In the genomic region with DNA sequence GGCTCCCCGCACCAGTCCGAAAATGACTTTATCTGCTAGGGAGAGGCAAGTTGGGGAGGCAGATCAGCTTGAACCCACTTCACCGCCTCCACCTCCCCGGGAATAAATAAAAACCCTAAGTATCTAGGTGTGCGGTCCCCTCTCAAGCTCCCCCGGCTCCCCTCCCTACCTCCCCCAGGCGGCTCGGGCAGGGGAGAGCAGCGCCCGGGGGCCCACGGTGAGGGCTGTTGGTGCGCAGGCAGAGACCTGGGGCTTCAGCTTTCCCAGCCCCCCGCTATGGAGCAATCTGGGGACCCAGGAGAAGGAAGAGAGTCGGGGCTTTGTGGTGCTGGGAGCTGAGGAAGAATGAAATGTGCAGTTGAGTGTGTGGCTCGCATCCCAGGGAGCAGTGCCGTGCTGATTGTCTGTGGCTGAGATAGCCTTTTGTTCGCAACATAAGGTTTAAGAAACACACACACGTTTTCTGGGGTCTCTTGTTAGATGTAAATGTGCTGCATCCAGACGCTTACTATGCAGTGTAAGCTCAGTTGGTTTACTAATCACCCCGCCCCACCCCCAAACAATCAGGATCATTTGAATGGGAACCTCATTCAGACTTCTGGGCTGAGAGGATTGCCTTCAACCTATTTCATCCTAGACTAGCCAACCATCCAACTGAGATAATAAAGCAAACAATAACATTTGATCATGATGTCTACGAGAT, we compare ENCODE assay signal across 8 mouse cellular contexts. TPM values are rescaled to one million over a fixed set of nuclear protein-coding genes. Genes with fewer than 3 reads are reported as not detected.
DNase-seq lines count a peak whose midpoint lies in the region; ATAC-seq and TF ChIP-seq lines count a peak whose summit lies in the region.

No protein-coding gene starts in this region.

- peak overlapping the region; percentile 72 for H3K4me2 ChIP-seq in limb, embryonic 14.5 days (replicated peaks; ENCODE audit: low read depth, low read length, severe bottlenecking)
- H3K4me2 ChIP-seq in myocyte (ENCODE audit: low read depth), result peak overlapping the region; percentile 78

- WGBS in limb, embryonic 14.5 days, result 5% methylated on average over 21 of the region's 21 CpGs

- H3K9me3 ChIP-seq in limb, embryonic 14.5 days (ENCODE audit: control insufficient read depth, low read length), result no peaks in the 10 kb centered on the region

- intact Hi-C loops in heart, postnatal 14 days (cut with DNase I), result loop anchor here (5.0 to 10.0 kb wide), 4 partner anchors 116 to 394 kb away; no protein-coding TSS in a partner anchor

- peak; percentile 78 for ATAC-seq in limb, embryonic 14.5 days (ENCODE audit: low FRiP score, low read depth)
- no peak for ATAC-seq in activated CD4-positive, CD25-positive, alpha-beta regulatory T cell, adult 4 months

- peaks cover 3% of the 10 kb centered on the region for H3K4me1 ChIP-seq in limb, embryonic 14.5 days (ENCODE audit: control insufficient read depth, insufficient read depth, low read length)

- H3K9ac ChIP-seq in limb, embryonic 14.5 days (ENCODE audit: low read depth, low read length, severe bottlenecking), result peak overlapping the region; percentile 95

- 0 out of 2 replicates have a peak, but pooled peaks have one; percentile 8 for TF ChIP-seq POLR2A in limb, embryonic 14.5 days (IDR thresholded peaks at IDR 0.05; ENCODE audit: borderline replicate concordance, extremely low read depth, insufficient read depth, insufficient read length)
- TF ChIP-seq POLR2A in myocyte (IDR thresholded peaks at IDR 0.05; ENCODE audit: insufficient read length, low read depth), result no peak

- no peaks in the 10 kb centered on the region for H3K36me3 ChIP-seq in limb, embryonic 14.5 days (ENCODE audit: control insufficient read depth, insufficient read depth, low read length)
- H3K36me3 ChIP-seq in myocyte (ENCODE audit: control insufficient read depth, insufficient read depth), result no peaks in the 10 kb centered on the region

- no peak overlapping the region for H3ac ChIP-seq in myocyte (ENCODE audit: control insufficient read depth, insufficient read length)

- peak overlapping the region; percentile 75 for H3K4me3 ChIP-seq in limb, embryonic 14.5 days (replicated peaks; ENCODE audit: low read length)
- H3K4me3 ChIP-seq in myocyte, result peak overlapping the region; percentile 21

- H3K27ac ChIP-seq in limb, embryonic 14.5 days (replicated peaks; ENCODE audit: low read depth, low read length), result peak overlapping the region; percentile 95

- no peaks in the 10 kb centered on the region for H3K27me3 ChIP-seq in limb, embryonic 14.5 days (ENCODE audit: control insufficient read depth, insufficient read depth, low read length)
- no peaks in the 10 kb centered on the region for H3K27me3 ChIP-seq in myocyte (ENCODE audit: control insufficient read depth, insufficient read depth, insufficient read length)

- H3K79me2 ChIP-seq in myocyte (ENCODE audit: control insufficient read depth, insufficient read depth), result no peaks in the 10 kb centered on the region

- DNase-seq in urinary bladder, postnatal 14 days (ENCODE audit: low spot score), result peak; percentile 16
- DNase-seq in urinary bladder, postnatal 10 days (ENCODE audit: low spot score), result no peak
- peak; percentile 82 for DNase-seq in embryo, embryonic 9.5 days (ENCODE audit: extremely low spot score)
- DNase-seq in heart, postnatal 14 days, result peak; percentile 35 to 54
- peak; percentile 43 for DNase-seq in limb, embryonic 14.5 days (ENCODE audit: low spot score)
- no peak for DNase-seq in thymus, adult 18-20 months

TF ChIP-seq in myocyte, 11 proteins besides CTCF, POLR2A, EP300 and RAD21:
- no peak for TF ChIP-seq MYOG (IDR thresholded peaks at IDR 0.05; ENCODE audit: control insufficient read depth in 1 of 3, insufficient read depth in 1 of 3, insufficient read length in 2 of 3, low read depth in 2 of 3)

RNA-seq across cellular contexts. Expression of gene Fign, which starts 0.9 kb away (rescaled TPM):
- total RNA-seq in heart, postnatal 14 days (2021), result 10 to 100 TPM; 14.3 to 15.7 TPM
- polyA plus RNA-seq in limb, embryonic 14.5 days (2012; rRNA removed), result 2.8 and 3.8 TPM in 2 replicates
- polyA plus RNA-seq in limb, embryonic 14.5 days (2014; fragmentation: Nextera tagmentation; extraction: Ambion mirVana), result 4.0 and 5.7 TPM in 2 replicates
- 0.01 TPM for polyA plus RNA-seq in myocyte (2012; fragmentation: generic; extraction: Trizol)
- under 1 TPM in 1 of 2 experiments, not detected in 1; 0.12 TPM for polyA plus RNA-seq in activated CD4-positive, CD25-positive, alpha-beta regulatory T cell, adult 4 months (2017; shearing (Covaris generic))

Comparison
In these comparisons a context has a peak if more than half of its experiments do, and no peak if none do; other contexts are left out.
1. DNase-seq: peak in urinary bladder, postnatal 14 days (single experiment), embryo, embryonic 9.5 days (single experiment), heart, postnatal 14 days (2 of 2) and limb, embryonic 14.5 days (single experiment); none in urinary bladder, postnatal 10 days (single experiment) and thymus, adult 18-20 months (0 of 2).